Comparison of ENCODE assay signal across 31 mouse cellular contexts in the genomic region with DNA sequence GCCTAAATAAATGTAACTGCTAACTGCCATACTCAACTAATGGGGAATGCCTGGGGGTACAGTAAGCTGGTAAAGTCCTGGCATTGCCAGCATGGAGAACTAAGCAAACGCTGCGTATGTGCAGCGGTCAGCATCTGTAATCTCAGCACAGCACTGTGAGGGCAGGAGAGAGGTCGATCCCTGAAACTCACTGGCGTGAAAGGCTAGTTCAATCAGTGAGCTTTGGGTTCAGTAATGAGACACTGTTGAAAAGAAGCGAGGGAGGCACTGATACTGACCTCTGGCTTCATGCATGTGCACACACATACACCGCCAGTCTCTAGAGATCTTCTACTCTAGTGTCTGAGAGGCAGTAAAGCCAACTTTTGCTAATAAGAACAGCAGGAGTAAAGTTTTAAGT. TPM values are rescaled to one million over a fixed set of nuclear protein-coding genes. Genes with fewer than 3 reads are reported as not detected.
DNase-seq lines count a peak whose midpoint lies in the region; ATAC-seq lines count a peak whose summit lies in the region.
"Had no signal": no experiment of that assay in that cellular context is flagged by ENCODE, and none has a peak within 500 bp of the region (broad histone marks: within the 10 kb centered on the region; RNA-seq: fewer than 3 reads in every experiment).

No protein-coding gene starts in this region.

- WGBS in kidney, embryonic 15.5 days = 43% methylated on average over 7 of the region's 7 CpGs
- 79% methylated on average over 7 of the region's 7 CpGs for WGBS in liver, embryonic 12.5 days (ENCODE audit: insufficient replicate concordance)
- 79% methylated on average over 7 of the region's 7 CpGs for WGBS in liver, embryonic 11.5 days

- no peak overlapping the region for H3K9ac ChIP-seq in kidney, embryonic 15.5 days
- H3K9ac ChIP-seq in liver, embryonic 12.5 days = no peak overlapping the region
- H3K9ac ChIP-seq in liver, embryonic 11.5 days (ENCODE audit: low read depth, low read length) = no peak overlapping the region
- H3K9ac ChIP-seq: forebrain, embryonic 13.5 days; heart, embryonic 15.5 days; hindbrain, embryonic 13.5 days; limb, embryonic 15.5 days; neural tube, embryonic 12.5 days had no signal

- no peak overlapping the region for H3K27ac ChIP-seq in kidney, embryonic 15.5 days
- no peak overlapping the region for H3K27ac ChIP-seq in liver, embryonic 12.5 days
- H3K27ac ChIP-seq in liver, embryonic 11.5 days (ENCODE audit: low read depth, low read length) = no peak overlapping the region
- H3K27ac ChIP-seq: forebrain, embryonic 13.5 days; heart, embryonic 10.5 days; heart, embryonic 15.5 days; hindbrain, embryonic 13.5 days; limb, embryonic 10.5 days; limb, embryonic 15.5 days; macrophage; midbrain, embryonic 10.5 days; neural tube, embryonic 12.5 days had no signal

- no peak for DNase-seq in kidney, postnatal 36 days
- DNase-seq in liver, embryonic 11.5 days (ENCODE audit: low spot score) = no peak
- DNase-seq in embryo, embryonic 11 days = peak; percentile 12
- peak; percentile 11 for DNase-seq in retina, embryonic 14.5 days (ENCODE audit: low spot score)
- no peak for DNase-seq in cerebellum, adult 11-12 months
- DNase-seq: adrenal gland, adult 8-10 months; B cell, adult 2 months; cerebellum, adult 11 months; cerebellum, adult 9-11 months; gastrocnemius, postnatal 10 days; heart, postnatal 36 days; kidney, adult 9 months; layer of hippocampus, adult 9-11 months; lung, adult 2 months; lung, postnatal 10 days; thymus, postnatal 4 days had no signal

- 0 out of 2 replicates have a peak, but pooled peaks cover 4% of the 10 kb centered on the region for H3K4me1 ChIP-seq in kidney, embryonic 15.5 days
- H3K4me1 ChIP-seq in liver, embryonic 12.5 days = peaks cover 30% of the 10 kb centered on the region
- H3K4me1 ChIP-seq in liver, embryonic 11.5 days (replicated peaks; ENCODE audit: control insufficient read depth, insufficient read depth, low read length) = 0 out of 2 replicates have a peak, but pooled peaks cover 4% of the 10 kb centered on the region
- H3K4me1 ChIP-seq: limb, embryonic 10.5 days had no signal

- H3K9me3 ChIP-seq in kidney, embryonic 15.5 days (replicated peaks) = no peaks in the 10 kb centered on the region
- no peaks in the 10 kb centered on the region for H3K9me3 ChIP-seq in liver, embryonic 12.5 days (replicated peaks)
- H3K9me3 ChIP-seq in liver, embryonic 11.5 days (ENCODE audit: control insufficient read depth, low read length) = no peaks in the 10 kb centered on the region
- H3K9me3 ChIP-seq: forebrain, embryonic 13.5 days; heart, embryonic 10.5 days; heart, embryonic 15.5 days; hindbrain, embryonic 13.5 days; limb, embryonic 10.5 days; limb, embryonic 15.5 days; midbrain, embryonic 10.5 days; neural tube, embryonic 12.5 days had no signal

- H3K4me2 ChIP-seq in kidney, embryonic 15.5 days = no peak overlapping the region
- no peak overlapping the region for H3K4me2 ChIP-seq in liver, embryonic 12.5 days
- H3K4me2 ChIP-seq in liver, embryonic 11.5 days = no peak overlapping the region
- H3K4me2 ChIP-seq: forebrain, embryonic 13.5 days; heart, embryonic 15.5 days; hindbrain, embryonic 13.5 days; limb, embryonic 15.5 days; neural tube, embryonic 12.5 days had no signal

- peaks cover 7% of the 10 kb centered on the region; the same call in 1 of the 2 replicates for H3K36me3 ChIP-seq in kidney, embryonic 15.5 days
- peaks cover 19% of the 10 kb centered on the region for H3K36me3 ChIP-seq in liver, embryonic 12.5 days
- H3K36me3 ChIP-seq in liver, embryonic 11.5 days (ENCODE audit: control insufficient read depth, insufficient read depth, low read length) = 0 out of 2 replicates have a peak, but pooled peaks cover 2% of the 10 kb centered on the region
- H3K36me3 ChIP-seq: heart, embryonic 10.5 days; hindbrain, embryonic 13.5 days had no signal

- H3K27me3 ChIP-seq in kidney, embryonic 15.5 days = no peaks in the 10 kb centered on the region
- H3K27me3 ChIP-seq in liver, embryonic 12.5 days (replicated peaks) = no peaks in the 10 kb centered on the region
- no peaks in the 10 kb centered on the region for H3K27me3 ChIP-seq in liver, embryonic 11.5 days (replicated peaks; ENCODE audit: control insufficient read depth, insufficient read depth, low read length)
- H3K27me3 ChIP-seq: forebrain, embryonic 13.5 days; heart, embryonic 15.5 days; hindbrain, embryonic 13.5 days; limb, embryonic 15.5 days; neural tube, embryonic 12.5 days had no signal

- ATAC-seq in kidney, embryonic 15.5 days (replicated peaks; ENCODE audit: low FRiP score) = peak; percentile 49; the same call in 1 of the 2 replicates
- peak; percentile 37; the same call in 1 of the 2 replicates for ATAC-seq in liver, embryonic 12.5 days
- ATAC-seq in liver, embryonic 11.5 days (replicated peaks; ENCODE audit: low FRiP score) = no peak
- ATAC-seq: activated CD4-positive, CD25-positive, alpha-beta regulatory T cell, adult 4 months; forebrain, embryonic 13.5 days; intestine, embryonic 16.5 days; midbrain, embryonic 16.5 days had no signal

- no peak overlapping the region for H3K4me3 ChIP-seq in kidney, embryonic 15.5 days (replicated peaks)
- no peak overlapping the region for H3K4me3 ChIP-seq in liver, embryonic 12.5 days
- no peak overlapping the region for H3K4me3 ChIP-seq in liver, embryonic 11.5 days (ENCODE audit: low read depth, low read length)
- H3K4me3 ChIP-seq: forebrain, embryonic 13.5 days; heart, embryonic 10.5 days; heart, embryonic 15.5 days; hindbrain, embryonic 13.5 days; limb, embryonic 10.5 days; limb, embryonic 15.5 days; midbrain, embryonic 10.5 days; myocyte; neural tube, embryonic 12.5 days had no signal

RNA-seq across cellular contexts. Expression of a gene that starts 18.7 kb away (rescaled TPM):
- polyA plus RNA-seq in kidney, embryonic 15.5 days (2015; fragmentation: Nextera tagmentation; extraction: Ambion mirVana) = 111 and 113 TPM in 2 replicates
- polyA plus RNA-seq in liver, embryonic 12.5 days (2016; fragmentation: Nextera tagmentation; extraction: Ambion mirVana) = 114 and 122 TPM in 2 replicates
- polyA plus RNA-seq in liver, embryonic 11.5 days (2014; fragmentation: Nextera tagmentation; extraction: Ambion mirVana) = 114 and 121 TPM in 2 replicates

Comparison
In these comparisons a context has a peak if more than half of its experiments do, and no peak if none do; other contexts are left out.
1. DNase-seq: peak in embryo, embryonic 11 days (single experiment) and retina, embryonic 14.5 days (single experiment); none in kidney, postnatal 36 days (0 of 2), liver, embryonic 11.5 days (single experiment) and cerebellum, adult 11-12 months (single experiment).